ENCODE assay signal across 8 mouse cellular contexts in genomic region chr10:81363436-81364346, GRCm38 (mm10). TPM values are rescaled to one million over a fixed set of nuclear protein-coding genes. Genes with fewer than 3 reads are reported as not detected.
DNase-seq lines count a peak whose midpoint lies in the region; ATAC-seq and TF ChIP-seq lines count a peak whose summit lies in the region.

No protein-coding gene starts in this region.

- no peak overlapping the region for H3K27ac ChIP-seq in forebrain, embryonic 11.5 days (ENCODE audit: low read depth, low read length)
- H3K27ac ChIP-seq in hindbrain, postnatal 0 days: no peak overlapping the region
- no peak overlapping the region for H3K27ac ChIP-seq in midbrain, embryonic 12.5 days (replicated peaks)

- no peak for TF ChIP-seq CTCF in hindbrain, postnatal 0 days (IDR thresholded peaks at IDR 0.05; ENCODE audit: low read depth)

- WGBS in forebrain, embryonic 11.5 days: 8% methylated on average over 54 of the region's 54 CpGs
- WGBS in hindbrain, postnatal 0 days: 17% methylated on average over 54 of the region's 54 CpGs
- WGBS in midbrain, embryonic 12.5 days: 12% methylated on average over 49 of the region's 54 CpGs

- H3K9me3 ChIP-seq in forebrain, embryonic 11.5 days (ENCODE audit: control insufficient read depth, low read length): no peaks in the 10 kb centered on the region
- no peaks in the 10 kb centered on the region for H3K9me3 ChIP-seq in hindbrain, postnatal 0 days (ENCODE audit: low read length)
- H3K9me3 ChIP-seq in midbrain, embryonic 12.5 days: no peaks in the 10 kb centered on the region

- H3K4me3 ChIP-seq in forebrain, embryonic 11.5 days (ENCODE audit: low read depth, low read length): peak overlapping the region; percentile 24
- peak overlapping the region; percentile 13; the same call in 1 of the 2 replicates for H3K4me3 ChIP-seq in hindbrain, postnatal 0 days (ENCODE audit: low read length)
- H3K4me3 ChIP-seq in midbrain, embryonic 12.5 days: peak overlapping the region; percentile 28

- DNase-seq in adrenal gland, adult 2 months: peak; percentile 59
- no peak for DNase-seq in adrenal gland, postnatal 25 days
- no peak for DNase-seq in forebrain, embryonic 11.5 days (ENCODE audit: low spot score)
- DNase-seq in hindbrain, postnatal 0 days (ENCODE audit: low spot score): no peak
- DNase-seq in retina, embryonic 14.5 days (ENCODE audit: low spot score): no peak
- no peak for DNase-seq in thymus, postnatal 25 days
- no peak for DNase-seq in left cerebral cortex, adult 11 months (ENCODE audit: low spot score)

- H3K4me2 ChIP-seq in forebrain, embryonic 11.5 days (ENCODE audit: low read depth, low read length, severe bottlenecking): peak overlapping the region; percentile 53
- H3K4me2 ChIP-seq in hindbrain, postnatal 0 days (ENCODE audit: low read depth, low read length): peak overlapping the region; percentile 43
- H3K4me2 ChIP-seq in midbrain, embryonic 12.5 days (replicated peaks): peak overlapping the region; percentile 48

- peaks cover 36% of the 10 kb centered on the region for H3K4me1 ChIP-seq in forebrain, embryonic 11.5 days (replicated peaks; ENCODE audit: control insufficient read depth, insufficient read depth, low read length)
- 0 out of 2 replicates have a peak, but pooled peaks cover 5% of the 10 kb centered on the region for H3K4me1 ChIP-seq in hindbrain, postnatal 0 days (ENCODE audit: insufficient read depth, low read length)
- H3K4me1 ChIP-seq in midbrain, embryonic 12.5 days: peaks cover 62% of the 10 kb centered on the region

- peaks cover 17% of the 10 kb centered on the region for H3K36me3 ChIP-seq in forebrain, embryonic 11.5 days (ENCODE audit: control insufficient read depth, insufficient read depth, low read length)
- H3K36me3 ChIP-seq in hindbrain, postnatal 0 days (ENCODE audit: insufficient read depth, low read length): peaks cover 21% of the 10 kb centered on the region
- peaks cover 27% of the 10 kb centered on the region for H3K36me3 ChIP-seq in midbrain, embryonic 12.5 days

- H3K9ac ChIP-seq in forebrain, embryonic 11.5 days (ENCODE audit: low read length): peak overlapping the region; percentile 47
- H3K9ac ChIP-seq in hindbrain, postnatal 0 days (replicated peaks; ENCODE audit: low read length): 0 out of 2 replicates have a peak overlapping the region, but pooled peaks have one; percentile 28
- H3K9ac ChIP-seq in midbrain, embryonic 12.5 days (replicated peaks): peak overlapping the region; percentile 28; the same call in 1 of the 2 replicates

- peaks cover 19% of the 10 kb centered on the region for H3K27me3 ChIP-seq in forebrain, embryonic 11.5 days (ENCODE audit: control insufficient read depth, insufficient read depth, low read length)
- H3K27me3 ChIP-seq in hindbrain, postnatal 0 days (ENCODE audit: insufficient read depth, low read length): no peaks in the 10 kb centered on the region
- peaks cover 38% of the 10 kb centered on the region for H3K27me3 ChIP-seq in midbrain, embryonic 12.5 days

- 0 out of 2 replicates have a peak, but pooled peaks have one; percentile 3 for ATAC-seq in forebrain, embryonic 11.5 days (replicated peaks; ENCODE audit: low FRiP score)
- ATAC-seq in hindbrain, postnatal 0 days: 0 out of 2 replicates have a peak, but pooled peaks have one; percentile 3
- ATAC-seq in midbrain, embryonic 12.5 days (ENCODE audit: low FRiP score, low read depth): no peak

RNA-seq across cellular contexts. Expression of gene 4930404N11Rik, which starts 1.9 kb away (rescaled TPM):
- 1 to 10 TPM; 1.2 to 3.6 TPM for total RNA-seq in adrenal gland, adult 2 months (2021)
- polyA plus RNA-seq in adrenal gland, adult 2 months (2012; rRNA removed): 9.7 and 12.4 TPM in 2 replicates
- total RNA-seq in adrenal gland, postnatal 25 days (2021): 1.4 and 2.4 TPM in 2 replicates
- polyA plus RNA-seq in forebrain, embryonic 11.5 days (2014; fragmentation: Nextera tagmentation; extraction: Ambion mirVana): 0.15 and 0.40 TPM in 2 replicates
- total RNA-seq in hindbrain, postnatal 0 days (2014; rRNA removed): not detected in 2 replicates
- polyA plus RNA-seq in hindbrain, postnatal 0 days (2015; fragmentation: Nextera tagmentation; extraction: Ambion mirVana): 0.25 and 0.99 TPM in 2 replicates
- 0.34 and 0.92 TPM in 2 replicates for polyA plus RNA-seq in midbrain, embryonic 12.5 days (2016; fragmentation: Nextera tagmentation; extraction: Ambion mirVana)

RNA-seq across cellular contexts. Expression of gene Mfsd12, which starts 6.4 kb away (rescaled TPM):
- 10 to 100 TPM; 15.3 to 16.5 TPM for total RNA-seq in adrenal gland, adult 2 months (2021)
- polyA plus RNA-seq in adrenal gland, adult 2 months (2012; rRNA removed): 69.3 and 77.4 TPM in 2 replicates
- 14.3 and 21.6 TPM in 2 replicates for total RNA-seq in adrenal gland, postnatal 25 days (2021)
- polyA plus RNA-seq in forebrain, embryonic 11.5 days (2014; fragmentation: Nextera tagmentation; extraction: Ambion mirVana): 4.5 and 4.7 TPM in 2 replicates
- total RNA-seq in hindbrain, postnatal 0 days (2014; rRNA removed): 34.4 and 38.1 TPM in 2 replicates
- polyA plus RNA-seq in hindbrain, postnatal 0 days (2015; fragmentation: Nextera tagmentation; extraction: Ambion mirVana): 13.6 TPM in 2 replicates
- 12.0 and 13.7 TPM in 2 replicates for polyA plus RNA-seq in midbrain, embryonic 12.5 days (2016; fragmentation: Nextera tagmentation; extraction: Ambion mirVana)

RNA-seq across cellular contexts. Expression of gene Hmg20b, which starts 13.4 kb away (rescaled TPM):
- 10 to 100 TPM; 81.6 to 89.9 TPM for total RNA-seq in adrenal gland, adult 2 months (2021)
- polyA plus RNA-seq in adrenal gland, adult 2 months (2012; rRNA removed): 272 and 280 TPM in 2 replicates
- 102 and 111 TPM in 2 replicates for total RNA-seq in adrenal gland, postnatal 25 days (2021)
- 109 and 111 TPM in 2 replicates for polyA plus RNA-seq in forebrain, embryonic 11.5 days (2014; fragmentation: Nextera tagmentation; extraction: Ambion mirVana)
- 20.8 and 28.5 TPM in 2 replicates for total RNA-seq in hindbrain, postnatal 0 days (2014; rRNA removed)
- 36.8 and 41.1 TPM in 2 replicates for polyA plus RNA-seq in hindbrain, postnatal 0 days (2015; fragmentation: Nextera tagmentation; extraction: Ambion mirVana)
- 90.8 and 97.9 TPM in 2 replicates for polyA plus RNA-seq in midbrain, embryonic 12.5 days (2016; fragmentation: Nextera tagmentation; extraction: Ambion mirVana)

RNA-seq across cellular contexts. Expression of gene Fzr1, which starts 14.6 kb away (rescaled TPM):
- 10 to 100 TPM; 40.7 to 45.0 TPM for total RNA-seq in adrenal gland, adult 2 months (2021)
- 95.6 and 103 TPM in 2 replicates for polyA plus RNA-seq in adrenal gland, adult 2 months (2012; rRNA removed)
- total RNA-seq in adrenal gland, postnatal 25 days (2021): 49.3 and 51.6 TPM in 2 replicates
- 132 and 144 TPM in 2 replicates for polyA plus RNA-seq in forebrain, embryonic 11.5 days (2014; fragmentation: Nextera tagmentation; extraction: Ambion mirVana)
- total RNA-seq in hindbrain, postnatal 0 days (2014; rRNA removed): 106 and 118 TPM in 2 replicates
- polyA plus RNA-seq in hindbrain, postnatal 0 days (2015; fragmentation: Nextera tagmentation; extraction: Ambion mirVana): 131 and 134 TPM in 2 replicates
- polyA plus RNA-seq in midbrain, embryonic 12.5 days (2016; fragmentation: Nextera tagmentation; extraction: Ambion mirVana): 135 and 139 TPM in 2 replicates

RNA-seq across cellular contexts. Expression of gene Dohh, which starts 20.5 kb away (rescaled TPM):
- total RNA-seq in adrenal gland, adult 2 months (2021): 10 to 100 TPM; 39.6 to 54.3 TPM
- 125 and 132 TPM in 2 replicates for polyA plus RNA-seq in adrenal gland, adult 2 months (2012; rRNA removed)
- 48.4 and 52.7 TPM in 2 replicates for total RNA-seq in adrenal gland, postnatal 25 days (2021)
- 61.0 and 66.3 TPM in 2 replicates for polyA plus RNA-seq in forebrain, embryonic 11.5 days (2014; fragmentation: Nextera tagmentation; extraction: Ambion mirVana)
- total RNA-seq in hindbrain, postnatal 0 days (2014; rRNA removed): 146 TPM in 2 replicates
- polyA plus RNA-seq in hindbrain, postnatal 0 days (2015; fragmentation: Nextera tagmentation; extraction: Ambion mirVana): 111 and 114 TPM in 2 replicates
- 63.5 and 67.2 TPM in 2 replicates for polyA plus RNA-seq in midbrain, embryonic 12.5 days (2016; fragmentation: Nextera tagmentation; extraction: Ambion mirVana)
